Mouse (Mus musculus) liver, embryonic 16.5 days (tissue): ENCODE results near the gene Vps13d. TPM values are rescaled to one million over a fixed set of nuclear protein-coding genes. Genes with fewer than 3 reads are reported as not detected.

Source experiments
- ATAC-seq: fragments of 200-750 bp; cut with Nextera tagmentation; 2 replicates; pipeline ENCODE4 v1.8.0; 2017; ENCODE audit warnings: low read depth, mild to moderate bottlenecking, moderate number of reproducible peaks, moderate library complexity
- H3K27ac ChIP-seq: fragments of 300-500 bp; sonication (generic); 2 replicates; pipeline ENCODE4 v1.5.1; 2014; ENCODE audit warnings: mild to moderate bottlenecking, low read length
- H3K27me3 ChIP-seq: fragments of 300-500 bp; sonication (generic); 2 replicates; pipeline ENCODE4 v1.6.1; 2014; ENCODE audit warnings: low read depth, low read length, mixed read lengths; ENCODE audit not compliant: control insufficient read depth, insufficient read depth
- H3K36me3 ChIP-seq: fragments of 300-500 bp; sonication (generic); 2 replicates; pipeline ENCODE4 v1.6.1; 2014; ENCODE audit warnings: mild to moderate bottlenecking; ENCODE audit not compliant: control insufficient read depth, insufficient read depth
- H3K4me1 ChIP-seq: fragments of 300-500 bp; sonication (generic); 2 replicates; pipeline ENCODE4 v1.6.1; 2014; ENCODE audit warnings: low read depth, low read length, mixed read lengths; ENCODE audit not compliant: control insufficient read depth
- H3K4me2 ChIP-seq: fragments of 300-500 bp; sonication (generic); 2 replicates; pipeline ENCODE4 v1.6.1; 2014; ENCODE audit warnings: low read depth, low read length, mixed read lengths
- H3K4me3 ChIP-seq: fragments of 300-500 bp; sonication (generic); 2 replicates; pipeline ENCODE4 v1.5.1; 2014; ENCODE audit warnings: low read depth, mild to moderate bottlenecking, low read length
- H3K9ac ChIP-seq: fragments of 300-500 bp; sonication (generic); 2 replicates; pipeline ENCODE4 v1.6.1; 2014; ENCODE audit warnings: low read depth, low read length
- H3K9me3 ChIP-seq: fragments of 300-500 bp; sonication (generic); replicated peaks from 2 replicates; pipeline ENCODE4 v1.6.1; 2016; ENCODE audit warnings: low read length; ENCODE audit not compliant: control insufficient read depth
- WGBS: fragments of 180-500 bp; shearing (Covaris S2); extraction: QIAGEN DNeasy Blood & Tissue Kit; methylation state at CpG from one replicate; pipeline ENCODE4 v1.1.7; 2014; ENCODE audit not compliant: insufficient replicate concordance; 5-methylcytosine and 5-hydroxymethylcytosine counted together
- polyA plus RNA-seq: library from polyadenylated mRNA; unstranded; fragments of >200 nt; fragmentation: Nextera tagmentation; extraction: Ambion mirVana; gene quantifications from 2 replicates; pipeline ENCODE4 v1.2.1, GENCODE M21; 2015

The Vps13d gene
- polyA plus RNA-seq = 2.9 and 3.7 TPM in 2 replicates

- Histone ChIP-seq H3K27me3 (no peaks in the 10 kb centered on the region), H3K4me1 (peaks cover 47% of the 10 kb centered on the region), H3K9me3 (no peaks in the 10 kb centered on the region), H3K27ac (peak within 1 kb of the TSS; percentile 82), H3K4me2 (peak within 1 kb of the TSS; percentile 83), H3K36me3 (no peaks in the 10 kb centered on the region; the same call in 1 of the 2 replicates), H3K4me3 (peak within 1 kb of the TSS; percentile 99), H3K9ac (peak within 1 kb of the TSS; percentile 99)
- WGBS = under 1% methylated on average over 50 of the region's 53 CpGs
- peak; percentile 89 for ATAC-seq
Observed at GRCm38 (mm10) chr4:145194559-145195162, at the start of gene Vps13d. Gene Vps13d (minus strand): TSS chr4:145195005.

GRCm38 (mm10) chr4:145242719-145243350 lies 48.0 kb upstream of the Vps13d start:
- H3K4me2 ChIP-seq = no peak overlapping the region
- peaks cover 8% of the 10 kb centered on the region for H3K4me1 ChIP-seq
- no peak overlapping the region for H3K4me3 ChIP-seq
- no peak for ATAC-seq
- H3K36me3 ChIP-seq = no peaks in the 10 kb centered on the region
- no peaks in the 10 kb centered on the region; the same call in 1 of the 2 replicates for H3K27me3 ChIP-seq
- H3K27ac ChIP-seq = no peak overlapping the region
- 11% methylated on average over 1 of the region's 1 CpGs for WGBS
- H3K9ac ChIP-seq = no peak overlapping the region
- H3K9me3 ChIP-seq = no peaks in the 10 kb centered on the region

GRCm38 (mm10) chr4:145240723-145241231 lies 46.0 kb upstream of the Vps13d start:
- Histone ChIP-seq H3K4me1 (peaks cover 7% of the 10 kb centered on the region), H3K4me2 (no peak overlapping the region), H3K4me3 (no peak overlapping the region), H3K27ac (peak overlapping the region; percentile 75), H3K36me3 (no peaks in the 10 kb centered on the region), H3K27me3 (no peaks in the 10 kb centered on the region), H3K9ac (no peak overlapping the region), H3K9me3 (no peaks in the 10 kb centered on the region)
- WGBS = 24% methylated on average over 4 of the region's 4 CpGs
- ATAC-seq = peak; percentile 52

GRCm38 (mm10) chr4:145239049-145239830 lies 44.4 kb upstream of the Vps13d start:
- 35% methylated on average over 4 of the region's 4 CpGs for WGBS
- H3K36me3 ChIP-seq = no peaks in the 10 kb centered on the region

GRCm38 (mm10) chr4:145236027-145236426 lies 41.2 kb upstream of the Vps13d start:
- H3K4me3 ChIP-seq = no peak overlapping the region
- H3K9ac ChIP-seq = no peak overlapping the region
- H3K27ac ChIP-seq = no peak overlapping the region
- H3K27me3 ChIP-seq = no peaks in the 10 kb centered on the region
- 69% methylated on average over 7 of the region's 7 CpGs for WGBS
- ATAC-seq = no peak
- H3K36me3 ChIP-seq = no peaks in the 10 kb centered on the region
- peaks cover 6% of the 10 kb centered on the region; the same call in 1 of the 2 replicates for H3K4me1 ChIP-seq
- H3K4me2 ChIP-seq = no peak overlapping the region
- no peaks in the 10 kb centered on the region for H3K9me3 ChIP-seq

More at GRCm38 (mm10) chr4:145239049-145239830, 44.4 kb upstream of the Vps13d start:
- Histone ChIP-seq H3K27me3 (no peaks in the 10 kb centered on the region), H3K4me1 (peaks cover 4% of the 10 kb centered on the region; the same call in 1 of the 2 replicates), H3K4me2 (no peak overlapping the region), H3K9ac (no peak overlapping the region), H3K4me3 (no peak overlapping the region), H3K9me3 (no peaks in the 10 kb centered on the region), H3K27ac (0 out of 2 replicates have a peak overlapping the region, but pooled peaks have one; percentile 10)
- peak; percentile 40; the same call in 1 of the 2 replicates for ATAC-seq

- Histone ChIP-seq H3K4me3 (no peak overlapping the region), H3K27me3 (no peaks in the 10 kb centered on the region), H3K9ac (no peak overlapping the region), H3K36me3 (no peaks in the 10 kb centered on the region), H3K9me3 (no peaks in the 10 kb centered on the region), H3K4me2 (no peak overlapping the region), H3K4me1 (peaks cover 6% of the 10 kb centered on the region), H3K27ac (peak overlapping the region; percentile 53)
- WGBS = 27% methylated on average over 3 of the region's 3 CpGs
- peak; percentile 47 for ATAC-seq
Observed at GRCm38 (mm10) chr4:145233487-145234228, 38.9 kb upstream of the Vps13d start.

GRCm38 (mm10) chr4:145231732-145232131 lies 36.9 kb upstream of the Vps13d start:
- H3K27me3 ChIP-seq = no peaks in the 10 kb centered on the region

GRCm38 (mm10) chr4:145230647-145231046 lies 35.8 kb upstream of the Vps13d start:
- WGBS = 84% methylated on average over 2 of the region's 2 CpGs
- no peaks in the 10 kb centered on the region for H3K27me3 ChIP-seq
- H3K9me3 ChIP-seq = no peaks in the 10 kb centered on the region
- H3K27ac ChIP-seq = no peak overlapping the region
- no peak overlapping the region for H3K4me2 ChIP-seq
- peaks cover 6% of the 10 kb centered on the region for H3K4me1 ChIP-seq
- no peaks in the 10 kb centered on the region for H3K36me3 ChIP-seq
- no peak for ATAC-seq
- no peak overlapping the region for H3K4me3 ChIP-seq
- no peak overlapping the region for H3K9ac ChIP-seq

More at GRCm38 (mm10) chr4:145231732-145232131, 36.9 kb upstream of the Vps13d start:
- Histone ChIP-seq H3K27ac (no peak overlapping the region), H3K9me3 (no peaks in the 10 kb centered on the region), H3K4me1 (peaks cover 6% of the 10 kb centered on the region), H3K4me2 (no peak overlapping the region), H3K4me3 (no peak overlapping the region), H3K36me3 (no peaks in the 10 kb centered on the region), H3K9ac (no peak overlapping the region)
- ATAC-seq = no peak
- WGBS = 68% methylated on average over 5 of the region's 5 CpGs
